Mouse (Mus musculus): ENCODE measurements around the gene Pclaf. TPM values are rescaled to one million over a fixed set of nuclear protein-coding genes. Genes with fewer than 3 reads are reported as not detected.

The Pclaf gene
- polyA plus RNA-seq, 1 experiment from 2014 or later, result 306 TPM

GRCm38 (mm10) chr9:65909837-65910236 is 19.8 kb downstream of the Pclaf start:
- Histone ChIP-seq H3K36me3 (peaks cover 18% of the 10 kb centered on the region), H3K4me1 (peaks cover 18% of the 10 kb centered on the region), H3K4me3 (peak overlapping the region; percentile 80), H3K27ac (replicated peaks) (peak overlapping the region; percentile 91), H3K9me3 (replicated peaks) (no peaks in the 10 kb centered on the region), H3K27me3 (ENCODE audit: low read depth, poor library complexity, severe bottlenecking) (no peaks in the 10 kb centered on the region)
- 10% methylated on average over 4 of the region's 4 CpGs for WGBS
- no peak for DNase-seq (ENCODE audit: low spot score)

- no peaks in the 10 kb centered on the region for H3K36me3 ChIP-seq
- no peak overlapping the region for H3K4me3 ChIP-seq
- H3K9me3 ChIP-seq (replicated peaks), result no peaks in the 10 kb centered on the region
- H3K4me1 ChIP-seq, result peaks cover 12% of the 10 kb centered on the region
- H3K27ac ChIP-seq (replicated peaks), result no peak overlapping the region
- WGBS, result 87% methylated on average over 2 of the region's 2 CpGs
- H3K27me3 ChIP-seq (ENCODE audit: low read depth, poor library complexity, severe bottlenecking), result no peaks in the 10 kb centered on the region
- no peak for DNase-seq (ENCODE audit: low spot score)
These were observed 23.9 kb downstream of the Pclaf start for GRCm38 (mm10) chr9:65913976-65914375.

- Histone ChIP-seq H3K36me3 (no peaks in the 10 kb centered on the region), H3K27me3 (ENCODE audit: low read depth, poor library complexity, severe bottlenecking) (no peaks in the 10 kb centered on the region), H3K9me3 (replicated peaks) (no peaks in the 10 kb centered on the region), H3K4me3 (no peak overlapping the region), H3K4me1 (peaks cover 9% of the 10 kb centered on the region), H3K27ac (replicated peaks) (no peak overlapping the region)
- 82% methylated on average over 1 of the region's 1 CpGs for WGBS
- no peak for DNase-seq (ENCODE audit: low spot score)
These were observed 27.0 kb downstream of the Pclaf start for GRCm38 (mm10) chr9:65917015-65917414.

DNA sequence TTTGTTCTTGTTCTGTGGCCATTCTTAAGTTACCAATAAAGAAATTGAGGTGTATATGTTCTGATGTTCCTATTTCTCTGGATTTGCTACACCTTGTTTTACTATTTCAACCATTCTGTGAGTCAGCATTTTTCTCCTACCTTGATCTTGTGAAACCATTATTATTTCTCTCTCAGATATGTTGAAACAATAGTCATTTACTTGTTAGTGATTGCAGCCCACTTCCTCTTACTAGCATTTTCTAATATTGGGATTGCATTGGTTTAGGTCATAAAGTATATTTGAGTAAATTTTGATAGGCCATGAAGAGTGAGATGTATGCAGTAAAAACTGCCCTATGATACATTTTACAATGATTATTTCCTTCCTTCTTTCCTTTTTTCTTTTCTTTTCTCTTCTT is 38.4 kb downstream of the Pclaf start:
- no peaks in the 10 kb centered on the region for H3K36me3 ChIP-seq
- no peaks in the 10 kb centered on the region for H3K27me3 ChIP-seq (ENCODE audit: low read depth, poor library complexity, severe bottlenecking)
- H3K4me3 ChIP-seq, result no peak overlapping the region
- H3K4me1 ChIP-seq, result no peaks in the 10 kb centered on the region
- H3K9me3 ChIP-seq (replicated peaks), result no peaks in the 10 kb centered on the region
- no peak overlapping the region for H3K27ac ChIP-seq (replicated peaks)
- DNase-seq (ENCODE audit: low spot score), result no peak

- no peak overlapping the region for H3K4me3 ChIP-seq
These were observed 39.8 kb downstream of the Pclaf start for GRCm38 (mm10) chr9:65929826-65930225.

DNA sequence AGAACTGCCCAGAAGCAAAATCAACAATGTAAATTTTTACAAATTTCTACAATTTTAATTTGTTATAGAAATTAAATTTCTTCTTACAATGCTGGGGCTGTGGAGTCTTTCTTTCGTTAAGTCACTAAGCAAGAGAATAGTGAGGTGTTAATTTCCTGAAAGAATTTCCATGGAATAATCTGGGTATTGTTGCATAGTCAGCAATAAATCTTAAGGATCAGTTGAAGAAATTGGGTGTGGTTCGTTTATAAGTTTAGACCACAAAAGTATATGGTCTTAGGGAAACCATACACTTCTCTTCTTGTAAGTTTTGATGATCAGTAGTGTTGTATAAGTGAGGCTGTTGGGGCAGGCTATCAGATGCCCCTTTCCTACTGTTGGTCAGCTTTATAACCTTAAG is 47.5 kb downstream of the Pclaf start:
- WGBS, result 96% methylated on average over 2 of the region's 2 CpGs
- DNase-seq (ENCODE audit: low spot score), result no peak

More at GRCm38 (mm10) chr9:65929826-65930225, 39.8 kb downstream of the Pclaf start:
- no peaks in the 10 kb centered on the region for H3K4me1 ChIP-seq
- H3K36me3 ChIP-seq, result no peaks in the 10 kb centered on the region
- H3K27me3 ChIP-seq (ENCODE audit: low read depth, poor library complexity, severe bottlenecking), result no peaks in the 10 kb centered on the region
- no peak for DNase-seq (ENCODE audit: low spot score)
- H3K9me3 ChIP-seq (replicated peaks), result no peaks in the 10 kb centered on the region
- H3K27ac ChIP-seq (replicated peaks), result no peak overlapping the region

GRCm38 (mm10) chr9:65951082-65951587 is 61.1 kb downstream of the Pclaf start:
- Histone ChIP-seq H3K27me3 (ENCODE audit: low read depth, poor library complexity, severe bottlenecking) (no peaks in the 10 kb centered on the region), H3K36me3 (peaks cover 15% of the 10 kb centered on the region), H3K4me1 (no peaks in the 10 kb centered on the region), H3K27ac (replicated peaks) (no peak overlapping the region), H3K4me3 (no peak overlapping the region), H3K9me3 (replicated peaks) (no peaks in the 10 kb centered on the region)
- 93% methylated on average over 3 of the region's 3 CpGs for WGBS
- no peak for DNase-seq (ENCODE audit: low spot score)

More for the DNA sequence above, 47.5 kb downstream of the Pclaf start:
- Histone ChIP-seq H3K4me3 (no peak overlapping the region), H3K36me3 (no peaks in the 10 kb centered on the region), H3K27me3 (ENCODE audit: low read depth, poor library complexity, severe bottlenecking) (no peaks in the 10 kb centered on the region), H3K4me1 (no peaks in the 10 kb centered on the region), H3K9me3 (replicated peaks) (no peaks in the 10 kb centered on the region), H3K27ac (replicated peaks) (no peak overlapping the region)

Other genes with a start within 250 kb of the Pclaf start
- gene Oaz2, start 222.2 kb upstream of the Pclaf start, polyA plus RNA-seq (2016; fragmentation: Nextera tagmentation; extraction: Ambion mirVana), result 234 and 269 TPM in 2 replicates
- 6.4 and 7.3 TPM in 2 replicates for gene Zfp609, start 62.7 kb upstream of the Pclaf start, polyA plus RNA-seq (2016; fragmentation: Nextera tagmentation; extraction: Ambion mirVana)
- gene Trip4, start 18.6 kb downstream of the Pclaf start, polyA plus RNA-seq (2016; fragmentation: Nextera tagmentation; extraction: Ambion mirVana), result 32.0 and 32.2 TPM in 2 replicates
- gene Csnk1g1, start 18.7 kb downstream of the Pclaf start, polyA plus RNA-seq (2016; fragmentation: Nextera tagmentation; extraction: Ambion mirVana), result 16.6 and 17.4 TPM in 2 replicates
- 473 and 501 TPM in 2 replicates for gene Ppib, start 170.0 kb downstream of the Pclaf start, polyA plus RNA-seq (2016; fragmentation: Nextera tagmentation; extraction: Ambion mirVana)
- 2.7 and 3.7 TPM in 2 replicates for gene Snx22, start 179.5 kb downstream of the Pclaf start, polyA plus RNA-seq (2016; fragmentation: Nextera tagmentation; extraction: Ambion mirVana)
- gene Snx1, start 236.3 kb downstream of the Pclaf start, polyA plus RNA-seq (2016; fragmentation: Nextera tagmentation; extraction: Ambion mirVana), result 138 and 142 TPM in 2 replicates
- 150 and 156 TPM in 2 replicates for gene Ciao2a, start 236.4 kb downstream of the Pclaf start, polyA plus RNA-seq (2016; fragmentation: Nextera tagmentation; extraction: Ambion mirVana)

Data from midbrain, embryonic 10.5 days (tissue).